Mouse (Mus musculus): ENCODE data around the gene Nphs2. TPM values are rescaled to one million over a fixed set of nuclear protein-coding genes. Genes with fewer than 3 reads are reported as not detected.

The Nphs2 gene
- total RNA-seq, 2 experiments from 2014 or later = 0.48 to 9.7 TPM

DNA sequence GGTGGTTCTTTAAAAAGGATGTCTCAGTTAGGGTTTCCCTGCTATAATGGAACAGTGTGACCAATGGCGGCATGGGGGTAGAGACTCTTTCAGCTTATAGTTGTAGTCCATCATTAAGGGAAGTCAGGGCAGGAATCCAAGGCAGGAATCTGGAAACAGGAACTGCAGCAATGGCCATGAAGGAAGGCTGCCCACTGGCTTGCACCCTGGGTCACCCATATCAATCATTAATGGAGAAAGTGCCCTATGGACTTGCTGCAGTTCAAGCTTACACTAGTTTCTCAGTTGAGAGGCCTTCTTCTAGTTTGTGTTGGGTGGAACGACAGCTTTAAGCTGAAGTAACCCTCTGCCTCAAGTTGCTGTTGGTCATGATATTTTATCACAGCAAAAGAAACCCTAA lies 41.9 kb downstream of the Nphs2 start:
- no peak for DNase-seq (ENCODE audit: low spot score in 2 of 2)

DNA sequence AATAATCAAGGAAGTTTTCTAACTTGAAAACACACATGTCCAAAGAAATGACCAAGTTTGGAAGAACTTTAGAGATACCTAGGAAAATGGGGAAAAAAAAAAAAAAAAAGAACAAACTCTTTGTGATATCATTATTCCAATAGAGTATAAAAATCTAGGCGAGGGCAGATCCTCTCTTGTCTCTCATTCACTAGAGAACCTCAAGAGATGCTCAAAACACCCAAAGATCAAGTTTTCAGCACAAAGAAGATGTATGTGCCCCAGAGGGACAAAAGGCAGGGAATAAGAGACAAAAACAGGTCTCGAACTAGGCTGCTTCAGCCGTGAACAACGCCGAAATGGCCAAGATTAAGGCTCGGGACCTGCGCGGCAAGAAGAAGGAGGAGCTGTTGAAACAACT lies 55.2 kb downstream of the Nphs2 start, which contains the start of gene Gm2000:
Gene Gm2000, plus strand, starts transcription at position 301 of the 400 bp plus-strand sequence.
- no peak for DNase-seq (ENCODE audit: low spot score in 2 of 2)

Other genes with a start within 250 kb of the Nphs2 start
- gene Fam163a, start 105.7 kb upstream of the Nphs2 start, total RNA-seq (2021) = 10 to 100 TPM; 22.8 to 25.6 TPM
- gene Tdrd5, start 7.1 kb upstream of the Nphs2 start, total RNA-seq (2021) = under 1 TPM; 0.08 to 0.90 TPM
- 100 to 1,000 TPM; 803 to 862 TPM for gene Gm2000, start 55.3 kb downstream of the Nphs2 start, total RNA-seq (2021)
- gene Axdnd1, start 110.4 kb downstream of the Nphs2 start, total RNA-seq (2021) = 1 to 10 TPM; 1.3 to 2.6 TPM
- 100 to 1,000 TPM; 532 to 566 TPM for gene Soat1, start 163.6 kb downstream of the Nphs2 start, total RNA-seq (2021)
- 10 to 100 TPM; 29.6 to 34.1 TPM for gene Gm10031, start 213.3 kb downstream of the Nphs2 start, total RNA-seq (2021)
- 10 to 100 TPM; 24.5 to 28.7 TPM for gene Abl2, start 248.1 kb downstream of the Nphs2 start, total RNA-seq (2021)

Measured in adrenal gland, postnatal 4 days (tissue).